Mouse (Mus musculus): Measurements from ENCODE around the gene Gm3285.

Gene Gm3285

DNA sequence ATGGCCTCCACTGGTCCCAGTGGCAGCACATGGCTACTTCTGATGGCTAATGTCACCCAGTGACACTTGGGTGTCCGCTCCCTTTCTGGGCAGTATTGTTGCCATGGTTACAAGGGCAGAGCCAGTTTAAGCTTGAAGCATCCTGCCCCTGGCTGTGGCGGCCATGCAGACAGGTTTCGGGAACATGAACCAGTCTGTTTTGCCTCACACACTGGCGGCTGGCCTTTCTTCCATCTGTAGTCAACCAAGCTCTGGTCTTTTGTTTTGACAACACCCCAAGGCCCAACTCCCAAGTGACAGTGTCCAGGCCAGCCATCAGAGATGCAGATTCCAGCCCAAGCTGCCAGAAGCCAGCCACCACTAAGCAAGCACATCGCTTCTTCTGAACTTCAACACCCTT is 33.8 kb downstream of the Gm3285 start:
- no peak for ATAC-seq (ENCODE audit: insufficient number of reproducible peaks, low FRiP score, low TSS enrichment)

DNA sequence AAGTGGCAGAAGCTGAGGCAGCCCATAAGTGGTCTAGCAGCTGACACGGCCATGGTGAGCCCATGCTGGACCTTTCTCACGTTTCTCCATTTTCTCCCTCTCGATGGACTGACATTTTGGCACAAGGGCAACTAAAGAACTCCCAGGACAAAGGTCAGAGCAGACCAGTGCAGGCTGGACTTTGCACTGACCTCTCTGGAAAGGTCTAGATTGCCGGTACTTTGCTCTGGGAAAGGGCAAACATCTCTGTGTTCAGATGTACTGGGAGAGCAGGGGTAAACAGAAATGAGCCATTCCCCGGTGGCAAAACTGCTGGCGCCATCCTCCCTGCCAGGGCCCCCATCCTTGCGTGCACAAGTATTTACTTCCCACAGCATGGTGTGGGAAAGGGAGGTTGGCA is 38.4 kb downstream of the Gm3285 start:
- no peak for ATAC-seq (ENCODE audit: insufficient number of reproducible peaks, low FRiP score, low TSS enrichment)

DNA sequence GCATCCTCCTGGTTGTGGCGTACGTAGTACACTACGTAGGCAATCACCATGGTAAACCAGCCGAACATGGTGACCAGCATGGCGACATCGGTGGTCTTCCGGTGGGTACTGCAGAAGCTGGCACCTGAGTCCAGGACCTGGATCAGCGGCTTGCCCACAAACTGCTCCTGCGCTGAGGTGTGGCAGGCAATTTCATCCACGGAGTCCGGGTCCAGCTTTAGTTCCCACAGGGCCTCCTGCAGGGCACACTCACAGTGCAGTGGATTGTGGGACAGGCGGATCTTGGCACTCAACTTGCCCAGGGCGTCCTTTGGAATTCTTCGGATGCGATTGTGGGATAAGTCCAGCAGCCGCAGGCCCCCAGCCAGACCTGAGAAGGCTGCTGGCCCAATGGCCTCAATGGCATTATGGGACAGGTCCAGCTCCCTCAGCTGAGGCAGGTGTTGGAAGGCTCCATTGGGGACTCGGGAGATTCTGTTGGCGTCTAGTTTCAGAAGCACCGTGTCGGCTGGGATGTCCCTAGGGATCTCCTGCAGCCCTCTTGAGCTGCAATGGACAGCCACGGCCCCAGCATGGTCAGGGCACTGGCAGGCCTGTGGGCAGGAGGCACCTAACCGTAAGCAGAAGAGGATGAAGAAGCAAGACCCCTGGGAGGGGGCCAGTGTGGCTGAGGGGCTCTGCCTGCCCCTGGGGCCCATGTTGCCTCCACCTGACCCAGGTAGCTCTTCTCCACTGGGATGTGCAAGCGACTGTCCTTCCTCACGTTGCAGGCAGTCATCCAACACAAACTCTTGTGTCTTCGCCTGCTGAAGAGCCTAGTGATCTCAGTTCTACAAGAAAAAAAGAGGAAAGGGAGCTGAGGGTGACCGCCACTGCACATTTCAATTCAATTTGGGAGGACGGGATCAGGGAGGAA is 39.4 kb downstream of the Gm3285 start:
- no peak for ATAC-seq (ENCODE audit: insufficient number of reproducible peaks, low FRiP score, low TSS enrichment)

DNA sequence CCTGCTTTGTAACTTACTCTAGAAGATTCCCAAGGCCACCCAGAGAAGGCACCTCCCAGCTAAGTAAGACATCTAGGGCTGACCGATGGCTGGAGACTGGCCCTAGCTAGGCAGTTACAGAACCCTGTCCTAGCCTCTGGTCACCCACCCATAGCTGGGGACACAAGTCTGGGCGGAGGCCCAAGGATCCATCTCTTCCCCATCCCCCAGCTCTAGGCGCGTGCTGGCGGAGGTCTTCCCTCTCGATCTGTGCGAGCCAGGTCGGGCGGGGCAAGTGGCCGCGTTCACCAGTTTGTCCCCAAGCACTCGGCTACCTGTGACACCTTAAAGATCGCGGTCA is 40.1 kb downstream of the Gm3285 start:
- ATAC-seq (ENCODE audit: insufficient number of reproducible peaks, low FRiP score, low TSS enrichment), result no peak

DNA sequence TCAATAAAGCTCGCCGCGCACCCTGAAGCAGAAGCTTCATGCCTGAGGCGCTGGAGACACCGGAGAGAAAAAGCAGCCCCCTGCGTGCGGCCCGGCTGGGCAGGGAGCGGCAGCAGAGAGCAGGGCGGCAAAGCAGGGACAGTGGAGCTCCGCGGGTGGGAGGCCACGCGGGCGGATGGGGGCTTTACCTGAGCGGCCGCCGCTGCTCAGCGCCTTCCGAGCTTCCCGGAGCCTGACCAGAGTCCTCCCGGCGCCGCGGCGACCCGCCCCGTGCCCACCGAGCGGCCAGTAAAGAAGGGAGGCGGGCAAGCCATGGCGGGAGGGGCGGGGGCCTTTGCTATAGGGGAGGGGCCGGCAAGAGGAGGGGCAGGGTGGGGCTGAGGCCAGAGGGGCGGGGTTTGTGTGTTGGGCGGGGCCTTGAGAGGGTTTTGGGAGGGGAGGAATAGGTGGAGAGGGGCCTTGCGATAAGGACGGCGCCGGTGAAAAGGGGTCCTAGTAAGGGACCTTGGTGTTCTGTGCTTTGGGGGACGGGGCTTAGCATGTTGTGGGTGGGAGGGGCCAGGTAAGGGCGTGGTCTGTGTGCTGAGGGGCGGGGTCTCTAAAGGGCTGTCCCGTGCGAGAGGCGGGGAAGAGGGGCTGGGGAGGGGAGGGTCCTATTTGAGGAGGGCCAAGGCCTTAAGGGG is 40.6 kb downstream of the Gm3285 start, which contains the start of gene Lrrc3:
Lrrc3 (minus strand) TSS at position 326 of the 683 bp plus-strand sequence.
- ATAC-seq (ENCODE audit: insufficient number of reproducible peaks, low FRiP score, low TSS enrichment), result peak; percentile 73

DNA sequence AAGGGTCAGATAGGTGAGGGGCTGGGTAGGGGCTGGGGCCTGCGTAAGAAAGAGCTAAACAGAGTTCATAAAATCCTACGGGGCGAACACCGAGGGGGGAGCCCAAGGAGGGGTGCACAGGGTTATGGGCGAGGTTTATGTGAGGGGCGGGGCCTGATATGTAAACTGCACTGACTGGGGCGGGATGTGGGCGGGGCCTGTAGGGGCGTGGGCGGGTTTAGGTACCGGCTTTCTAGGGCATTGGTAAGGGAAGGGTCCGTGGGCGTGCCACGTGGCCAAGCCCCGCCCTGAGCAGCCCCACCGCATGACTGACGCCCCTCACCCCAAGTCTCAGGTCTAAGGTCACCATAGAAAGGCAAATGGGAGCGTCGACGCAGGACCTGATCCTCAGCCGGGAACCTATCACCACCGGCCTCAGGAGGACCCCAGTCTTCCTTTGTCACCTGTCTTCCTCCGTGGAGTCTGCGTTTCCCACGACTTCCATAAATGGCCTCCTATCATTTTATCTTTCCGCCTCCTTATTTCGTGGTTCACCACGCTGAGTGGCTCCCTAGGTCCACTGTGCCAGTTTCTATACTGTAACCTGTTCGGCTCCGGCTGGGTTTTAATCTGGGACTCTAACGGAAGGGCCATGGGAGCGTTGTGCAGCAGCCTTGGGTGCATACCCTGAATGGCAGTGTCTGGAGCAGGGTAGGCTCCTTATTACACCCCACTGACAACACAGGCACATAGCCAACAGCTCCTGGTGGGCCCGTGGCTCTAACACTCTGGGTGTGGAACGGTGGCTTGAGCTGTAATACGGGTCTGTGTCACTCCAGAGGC is 41.3 kb downstream of the Gm3285 start:
- peak; percentile 31; the same call in 1 of the 2 replicates for ATAC-seq (ENCODE audit: insufficient number of reproducible peaks, low FRiP score, low TSS enrichment)

Data from cerebellum, adult (tissue).